Mouse (Mus musculus) testis, adult 2 months (tissue): ENCODE data around the gene Hdac10.

Experiments used
- CTCF ChIP-seq: fragments of 200-500 bp; IDR thresholded peaks from 2 replicates; pipeline ENCODE4 v1.5.1; 2012; ENCODE audit warnings: low read depth, mild to moderate bottlenecking, inconsistent platforms, low read length, moderate library complexity; ENCODE audit not compliant: control insufficient read depth, insufficient read depth, insufficient replicate concordance
- POLR2A ChIP-seq: fragments of 200-500 bp; IDR thresholded peaks from 2 replicates; pipeline ENCODE4 v1.6.1; 2012; ENCODE audit warnings: low read depth, mild to moderate bottlenecking, inconsistent platforms, low read length, moderate library complexity; ENCODE audit not compliant: control insufficient read depth

GRCm38 (mm10) chr15:89169431-89169830 lies 40.9 kb upstream of the Hdac10 start:
- no peak for TF ChIP-seq CTCF
- TF ChIP-seq POLR2A = no peak
